Mouse (Mus musculus) testis, postnatal 14 days (tissue): ENCODE data around the gene Tmem39b.
A peak's percentile ranks its signal among the peaks of the same experiment; 100 is the strongest.

Source experiments
- DNase-seq: peaks from one replicate; pipeline ENCODE4 v3.0.0; 2021; ENCODE audit warnings: low spot score

The Tmem39b gene

GRCm38 (mm10) chr4:129683901-129684493 is 12.6 kb downstream of the Tmem39b start:
- DNase-seq, result no peak

GRCm38 (mm10) chr4:129681837-129682236 is 14.8 kb downstream of the Tmem39b start:
- DNase-seq, result no peak

GRCm38 (mm10) chr4:129672878-129673449 is 23.7 kb downstream of the Tmem39b start:
- DNase-seq, result no peak

- DNase-seq, result peak; percentile 91
Measured at GRCm38 (mm10) chr4:129672083-129672877, 24.4 kb downstream of the Tmem39b start, which contains the start of gene Kpna6. TSS of gene Kpna6 (minus strand) at chr4:129672767.

- no peak for DNase-seq
Measured at GRCm38 (mm10) chr4:129671491-129672082, 25.1 kb downstream of the Tmem39b start.

GRCm38 (mm10) chr4:129662255-129662813 is 34.3 kb downstream of the Tmem39b start:
- no peak for DNase-seq

GRCm38 (mm10) chr4:129661584-129661983 is 35.1 kb downstream of the Tmem39b start:
- no peak for DNase-seq

- DNase-seq, result no peak
Measured at GRCm38 (mm10) chr4:129654770-129655169, 41.9 kb downstream of the Tmem39b start.

- DNase-seq, result no peak
Measured at GRCm38 (mm10) chr4:129650359-129650758, 46.3 kb downstream of the Tmem39b start.

GRCm38 (mm10) chr4:129648656-129649055 is 48.0 kb downstream of the Tmem39b start:
- DNase-seq, result no peak

GRCm38 (mm10) chr4:129645204-129645603 is 51.4 kb downstream of the Tmem39b start:
- no peak for DNase-seq

- DNase-seq, result no peak
Measured at GRCm38 (mm10) chr4:129641756-129642155, 54.9 kb downstream of the Tmem39b start.

- DNase-seq, result peak; percentile 97
Measured at GRCm38 (mm10) chr4:129640638-129641467, 55.8 kb downstream of the Tmem39b start, which contains the start of gene Txlna. TSS of gene Txlna (minus strand) at chr4:129641065.

GRCm38 (mm10) chr4:129640101-129640637 is 56.5 kb downstream of the Tmem39b start:
- peak; percentile 50 for DNase-seq

GRCm38 (mm10) chr4:129639221-129639620 is 57.4 kb downstream of the Tmem39b start:
- DNase-seq, result no peak

- no peak for DNase-seq
Measured at GRCm38 (mm10) chr4:129633852-129634251, 62.8 kb downstream of the Tmem39b start.

- DNase-seq, result no peak
Measured at GRCm38 (mm10) chr4:129631867-129632266, 64.8 kb downstream of the Tmem39b start.

GRCm38 (mm10) chr4:129630944-129631343 is 65.7 kb downstream of the Tmem39b start:
- DNase-seq, result no peak
